Mouse (Mus musculus) macrophage (primary cell): ENCODE results near the gene Ldlrad2. TPM values are rescaled to one million over a fixed set of nuclear protein-coding genes. Genes with fewer than 3 reads are reported as not detected.

Source experiments
- polyA plus RNA-seq: library from polyadenylated mRNA; stranded (reverse); fragments of 250-400 nt; gene quantifications from 3 replicates; pipeline ENCODE4 v1.2.4, GENCODE M21; 2018; ENCODE audit warnings: inconsistent platforms

The Ldlrad2 gene
- polyA plus RNA-seq, 1 experiment from 2014 or later: not detected

Other genes starting within 250 kb of the Ldlrad2 start
- 706 to 958 TPM (median 881 TPM) in 3 replicates for gene Cdc42, start 216.8 kb downstream of the Ldlrad2 start, polyA plus RNA-seq
- not detected in 3 replicates for gene Cela3a, start 164.8 kb downstream of the Ldlrad2 start, polyA plus RNA-seq
- not detected in 3 replicates for gene Cela3b, start 144.0 kb downstream of the Ldlrad2 start, polyA plus RNA-seq
- gene 1700013G24Rik, start 121.3 kb downstream of the Ldlrad2 start, polyA plus RNA-seq: not detected in 3 replicates
- 0.06 to 0.37 TPM (median 0.14 TPM) in 3 replicates for gene Hspg2, start 105.8 kb downstream of the Ldlrad2 start, polyA plus RNA-seq
- gene Usp48, start 19.2 kb upstream of the Ldlrad2 start, polyA plus RNA-seq: 41.3 to 73.5 TPM (median 61.8 TPM) in 3 replicates
- 0.75 to 3.4 TPM (median 1.3 TPM) in 3 replicates for gene Rap1gap, start 90.2 kb upstream of the Ldlrad2 start, polyA plus RNA-seq
- gene Alpl, start 221.8 kb upstream of the Ldlrad2 start, polyA plus RNA-seq: not detected in 3 replicates